Mouse (Mus musculus) testis, adult 2 months (tissue): ENCODE measurements at regions not wholly inside any gene's neighbourhood (a gene's known extent, or its start where the extent isn't known, plus 50 kb on each side); places are given as distances from the start of the nearest gene placed in this dataset.

ENCODE experiments used
- CTCF ChIP-seq: fragments of 200-500 bp; IDR thresholded peaks from 2 replicates; pipeline ENCODE4 v1.5.1; 2012; ENCODE audit warnings: low read depth, mild to moderate bottlenecking, inconsistent platforms, low read length, moderate library complexity; ENCODE audit not compliant: control insufficient read depth, insufficient read depth, insufficient replicate concordance
- POLR2A ChIP-seq: fragments of 200-500 bp; IDR thresholded peaks from 2 replicates; pipeline ENCODE4 v1.6.1; 2012; ENCODE audit warnings: low read depth, mild to moderate bottlenecking, inconsistent platforms, low read length, moderate library complexity; ENCODE audit not compliant: control insufficient read depth

DNA sequence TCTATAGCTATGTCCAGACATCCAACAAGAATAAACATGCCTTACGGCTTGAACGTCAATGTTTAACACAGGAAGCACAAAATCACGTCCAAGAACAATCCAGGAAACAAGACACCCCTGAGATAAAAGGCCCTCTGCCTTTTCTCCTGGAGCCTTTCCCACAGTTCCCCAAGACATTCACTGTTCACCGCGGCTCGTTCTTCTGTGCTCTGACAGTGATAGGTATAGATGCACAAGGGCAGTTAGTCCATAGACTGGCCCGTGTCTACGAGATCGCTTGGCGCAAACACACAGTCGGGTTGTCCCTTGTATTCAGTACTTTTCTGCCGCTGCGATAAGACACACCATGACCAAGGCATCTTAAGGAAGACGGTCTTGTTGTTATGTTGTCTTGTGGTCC lies 182.7 kb upstream of the Jmjd1c start:
- TF ChIP-seq CTCF, result no peak
- 0 out of 2 replicates have a peak, but pooled peaks have one; percentile 14 for TF ChIP-seq POLR2A
